Mouse (Mus musculus) inflammation-experienced regulatory T-cells, adult 16 weeks (primary cell): ENCODE data around the gene Gm11492. TPM values are rescaled to one million over a fixed set of nuclear protein-coding genes. Genes with fewer than 3 reads are reported as not detected.

Source experiments
- polyA plus RNA-seq: library from polyadenylated mRNA; unstranded; fragments of 100-300 nt; shearing (Covaris generic); gene quantifications from one replicate; pipeline ENCODE4 v1.2.1, GENCODE M21; 2017

Gene Gm11492
- polyA plus RNA-seq, result not detected

GRCm38 (mm10) chr11:87566501-87566900 lies at the start of gene Gm11492:
Gene Gm11492, plus strand, starts transcription at chr11:87566653.

DNA sequence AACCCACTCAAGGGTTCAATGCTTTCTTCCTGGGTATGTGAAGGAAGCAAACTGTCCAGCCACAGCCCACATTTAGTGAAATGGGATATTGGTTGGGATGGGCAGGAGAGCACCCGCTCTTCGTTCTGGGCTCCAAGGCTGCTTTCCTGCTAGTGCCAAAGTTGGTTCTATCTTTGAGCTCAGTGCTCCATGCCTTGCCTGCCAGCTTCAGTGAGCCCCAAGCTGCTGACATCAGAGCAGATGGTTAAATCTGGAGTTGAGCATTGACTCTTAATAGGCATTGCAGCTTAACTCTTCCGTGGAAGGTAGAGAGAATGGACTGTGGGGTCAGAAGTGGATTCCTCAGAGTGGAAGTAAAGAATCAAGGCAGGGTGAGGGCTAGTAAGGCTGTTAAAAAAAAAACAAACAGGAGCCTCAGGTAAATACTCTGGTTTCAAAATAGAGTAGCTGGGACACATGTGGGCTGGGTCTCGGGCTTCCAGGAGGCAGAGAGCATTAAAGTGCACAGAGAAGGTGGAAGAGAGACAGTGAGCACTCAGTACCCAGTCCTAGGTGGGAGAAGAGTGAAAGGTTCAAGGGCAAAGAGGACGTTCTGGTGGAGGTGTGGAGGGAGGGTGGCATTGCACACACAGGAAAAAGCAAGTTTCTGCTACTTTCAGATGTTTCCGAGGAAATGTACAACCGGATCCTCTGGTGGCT lies 2.0 kb downstream of the Gm11492 start, which contains the start of gene Sept4:
Gene Sept4 (plus strand): TSS at position 649 of the 699 bp plus-strand sequence.

DNA sequence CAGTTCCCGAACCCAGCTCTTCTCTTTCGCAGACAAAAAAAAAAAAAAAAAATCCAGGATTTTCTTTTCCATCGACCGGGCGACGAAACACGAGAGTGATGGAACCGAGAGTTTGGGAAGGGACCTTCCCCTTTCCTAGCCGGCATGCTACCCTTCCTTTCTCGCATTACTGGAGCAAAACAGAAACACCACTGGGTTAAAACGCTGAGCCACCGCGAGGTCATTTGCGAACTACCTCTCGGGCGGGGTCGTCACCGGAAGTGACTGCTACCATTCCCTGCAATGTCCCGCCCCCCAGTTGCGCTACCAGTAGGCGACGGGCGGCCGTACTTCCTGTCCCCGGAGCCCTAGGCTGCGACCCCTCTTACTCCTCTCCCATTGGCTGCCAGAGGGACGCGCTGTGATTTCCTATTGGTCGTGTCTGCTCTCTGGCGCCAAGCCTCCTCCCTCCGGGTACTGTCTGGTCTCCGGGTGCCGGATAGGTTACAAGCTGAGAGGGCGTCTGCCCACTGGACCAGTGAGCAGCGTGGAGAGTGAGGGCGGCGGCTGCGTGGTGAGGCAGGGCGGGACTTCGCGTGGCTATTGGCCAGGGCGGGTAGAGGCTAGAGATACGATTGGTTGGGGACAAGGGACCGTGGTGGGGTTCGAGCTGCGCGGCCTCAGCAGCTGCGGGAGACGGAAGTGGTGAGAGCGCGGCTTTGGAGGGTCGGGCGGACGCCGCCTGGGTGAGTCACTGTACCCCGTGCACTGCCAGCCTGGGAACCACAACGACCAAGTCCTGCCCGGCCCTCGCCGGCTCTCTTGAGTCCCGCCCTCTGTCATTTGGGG lies 25.3 kb downstream of the Gm11492 start, which contains the start of gene Mtmr4:
Gene Mtmr4 (plus strand): TSS at position 637 of the 828 bp plus-strand sequence.

DNA sequence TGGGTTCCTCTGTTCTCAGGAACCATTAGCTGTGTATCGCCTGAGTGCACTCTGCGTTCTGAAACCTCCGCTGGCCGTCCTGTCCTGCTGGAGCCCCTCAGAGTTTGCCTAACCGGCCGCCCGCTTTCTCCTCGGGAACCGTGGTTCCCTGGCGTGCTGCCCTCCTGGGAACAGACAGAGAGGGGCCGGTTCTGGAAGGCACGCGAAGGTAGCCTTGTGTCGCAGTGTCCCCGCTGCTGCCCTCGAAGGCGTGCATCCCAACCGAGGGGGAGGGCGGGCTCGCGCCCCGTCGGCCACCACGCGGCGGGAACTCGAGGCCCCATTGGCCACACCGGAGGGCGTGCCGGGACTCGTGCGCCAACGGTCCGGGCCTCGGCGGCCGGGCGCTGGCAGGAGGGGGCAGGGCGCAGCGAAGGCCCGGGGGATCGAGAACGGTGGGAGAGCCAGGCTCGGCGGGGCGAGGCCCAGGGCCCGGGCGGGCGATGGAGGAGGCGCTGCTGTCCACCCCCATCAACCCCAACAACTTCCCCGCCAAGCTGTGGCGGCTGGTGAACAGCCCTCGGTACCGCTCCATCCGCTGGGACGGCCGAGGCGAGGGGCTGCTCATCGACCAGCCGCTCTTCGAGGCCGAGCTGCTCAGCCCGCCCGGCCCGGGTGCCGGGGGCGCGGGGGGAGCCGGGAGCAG lies 50.5 kb downstream of the Gm11492 start, which contains the start of gene Hsf5:
Gene Hsf5 (plus strand): TSS at position 375 of the 685 bp plus-strand sequence.

Other genes starting within 250 kb of the Gm11492 start
- gene Ppm1e, start 207.6 kb upstream of the Gm11492 start, polyA plus RNA-seq, result 0.24 TPM
- gene Rad51c, start 161.7 kb upstream of the Gm11492 start, polyA plus RNA-seq, result 2.8 TPM
- gene Tex14, start 161.6 kb upstream of the Gm11492 start, polyA plus RNA-seq, result 0.65 TPM
- 2.1 TPM for gene Sept4, start 2.2 kb downstream of the Gm11492 start, polyA plus RNA-seq
- 46.7 TPM for gene Mtmr4, start 25.5 kb downstream of the Gm11492 start, polyA plus RNA-seq
- 0.09 TPM for gene Hsf5, start 50.5 kb downstream of the Gm11492 start, polyA plus RNA-seq
- 75.7 TPM for gene Rnf43, start 96.1 kb downstream of the Gm11492 start, polyA plus RNA-seq
- 450 TPM for gene Supt4a, start 170.9 kb downstream of the Gm11492 start, polyA plus RNA-seq
- gene Tspoap1, start 193.9 kb downstream of the Gm11492 start, polyA plus RNA-seq, result 15.2 TPM
- gene Mpo, start 226.9 kb downstream of the Gm11492 start, polyA plus RNA-seq, result not detected